Mouse (Mus musculus) embryonic fibroblast, embryonic 13.5 days (primary cell): ENCODE measurements around the gene Rhob.

Source experiments
- CTCF ChIP-seq: IDR thresholded peaks from 2 replicates; pipeline ENCODE4 v1.5.1; 2011; ENCODE audit warnings: mild to moderate bottlenecking, control low read depth, low read length, moderate library complexity, borderline replicate concordance; ENCODE audit not compliant: insufficient read depth
- POLR2A ChIP-seq: IDR thresholded peaks from 2 replicates; pipeline ENCODE4 v1.6.1; 2011; ENCODE audit warnings: low read depth, mild to moderate bottlenecking, control low read depth, low read length, moderate library complexity

DNA sequence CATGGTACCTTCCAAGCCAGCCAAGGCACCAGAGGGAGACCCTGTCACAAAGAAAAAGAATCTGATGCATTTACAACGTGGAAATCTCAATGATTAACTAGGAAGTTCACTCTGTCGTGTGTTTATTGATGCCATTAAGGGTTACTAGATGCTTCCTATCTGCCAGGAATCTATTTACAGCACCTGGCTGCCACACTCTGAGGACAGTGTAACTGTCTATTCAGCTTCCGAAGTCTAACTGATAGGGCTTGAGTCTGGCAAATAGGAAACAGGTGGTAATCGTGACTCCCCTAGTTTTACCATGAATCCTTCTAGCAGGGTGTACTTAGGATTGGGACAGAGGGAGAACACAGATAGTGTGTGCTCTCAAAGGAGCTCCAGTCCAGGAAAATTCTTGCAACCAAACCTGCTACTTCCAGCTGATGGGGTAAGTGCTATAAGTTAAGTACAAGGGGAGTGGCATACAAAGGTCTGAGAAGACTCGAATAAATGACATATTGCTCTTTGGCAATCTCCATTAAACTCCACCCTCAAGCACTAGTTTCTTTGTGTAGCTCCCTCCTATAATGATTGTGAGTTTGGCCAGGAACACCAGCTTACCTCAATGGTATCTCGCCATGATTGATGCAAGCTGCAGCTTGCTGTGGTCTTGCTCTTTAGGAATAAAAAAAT, 10.6 kb upstream of the Rhob start:
- no peak for TF ChIP-seq CTCF
- no peak for TF ChIP-seq POLR2A
